Mouse (Mus musculus): ENCODE results near the gene Cyp4x1.
A peak's percentile ranks its signal among the peaks of the same experiment; 100 is the strongest.
"Not testable (repeated sequence)": the region's sequence is repeated elsewhere in the genome, so short reads cannot be mapped to it uniquely, and the experiment has no call there.

Gene Cyp4x1

GRCm38 (mm10) chr4:115133621-115134295 lies at the start of gene Cyp4x1:
Cyp4x1 (minus strand) TSS chr4:115134281.
- DNase-seq, result peak; percentile 78

DNA sequence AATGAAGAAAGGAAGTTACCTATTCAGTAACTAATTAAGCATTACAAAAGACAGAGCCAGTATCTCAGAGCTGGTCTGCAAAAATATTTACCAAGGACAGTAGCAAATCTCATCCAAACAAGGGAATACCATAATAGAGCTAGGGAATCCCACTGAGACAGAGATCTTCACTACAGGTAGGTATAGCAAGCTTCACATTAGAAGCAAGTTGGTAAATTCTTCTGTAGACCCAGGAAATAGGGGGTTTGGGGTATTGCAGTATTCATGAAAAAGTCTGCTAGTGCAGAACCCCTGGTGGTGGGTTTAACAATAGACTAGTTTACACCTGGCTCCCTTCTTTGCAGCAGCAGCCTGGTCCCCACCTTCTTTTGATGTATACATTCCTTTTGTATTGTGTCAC lies 42.1 kb upstream of the Cyp4x1 start:
- not testable (repeated sequence) for DNase-seq

- no peak for DNase-seq
These were observed 40.7 kb upstream of the Cyp4x1 start for GRCm38 (mm10) chr4:115174694-115175353.

DNA sequence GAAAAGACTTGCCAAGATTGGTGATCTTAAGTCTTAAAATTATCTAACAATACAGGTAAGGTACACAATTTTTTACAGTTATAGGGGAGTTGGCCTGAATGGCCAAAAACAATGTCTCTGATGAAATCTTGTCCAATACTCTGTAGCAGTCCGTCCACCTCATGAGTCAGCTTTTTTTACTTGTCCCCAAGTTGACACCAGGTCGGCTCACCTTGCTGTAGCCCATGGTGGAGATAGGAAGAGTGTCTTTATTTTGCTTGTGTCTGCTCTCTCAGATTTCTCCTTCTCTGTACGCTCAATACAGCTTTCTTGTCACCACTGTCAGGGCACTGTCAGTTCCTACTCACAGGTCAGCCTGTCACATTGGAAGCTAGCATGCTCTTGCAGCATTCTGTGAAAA lies 24.9 kb upstream of the Cyp4x1 start:
- DNase-seq, result not testable (repeated sequence)

GRCm38 (mm10) chr4:115154723-115155122 lies 20.6 kb upstream of the Cyp4x1 start:
- peak; percentile 5 to 11 for DNase-seq

DNA sequence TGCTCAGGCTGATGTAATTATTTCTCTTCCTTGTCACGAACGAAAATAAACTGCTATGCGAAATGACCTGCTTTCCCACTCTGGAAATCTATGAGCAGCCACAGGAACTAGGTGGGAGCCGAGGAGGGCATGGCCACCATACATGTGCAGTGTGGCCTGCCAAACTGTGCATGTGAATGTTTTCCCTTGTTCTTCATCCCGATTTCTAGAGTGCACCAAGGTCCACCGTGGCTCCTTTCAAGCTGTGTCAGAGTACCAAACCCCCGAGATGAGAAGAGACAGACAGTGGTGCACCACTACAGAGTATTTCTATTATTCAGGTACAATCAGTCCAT lies 182 bp upstream of the Cyp4x1 start:
- DNase-seq, result peak; percentile 10 to 35

- peak in 1 of 2 experiments; percentile 7 for DNase-seq
These were observed 996 bp downstream of the Cyp4x1 start for GRCm38 (mm10) chr4:115133085-115133484.

GRCm38 (mm10) chr4:115124713-115125112 lies 9.4 kb downstream of the Cyp4x1 start:
- DNase-seq, result no peak

- DNase-seq, result no peak
These were observed 10.6 kb downstream of the Cyp4x1 start for GRCm38 (mm10) chr4:115123507-115123906.

DNA sequence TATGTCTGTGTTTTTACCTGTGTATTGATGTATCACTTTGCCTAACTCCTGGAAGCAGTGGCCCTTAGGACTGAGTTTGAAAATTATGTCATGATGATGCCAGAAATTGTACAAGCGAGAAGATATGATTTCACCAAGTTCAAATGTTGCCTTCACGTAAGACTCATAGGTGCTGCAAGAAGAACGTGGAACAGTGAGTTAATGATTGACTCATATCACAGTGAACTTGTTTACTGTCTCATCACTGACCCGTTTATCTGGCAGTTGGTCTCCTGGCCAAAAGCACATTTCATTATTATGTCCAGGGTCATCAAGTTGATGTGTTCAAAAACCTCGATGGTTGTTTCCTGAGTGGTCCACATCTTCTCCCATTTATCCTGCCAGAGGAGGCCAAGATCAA lies 12.5 kb downstream of the Cyp4x1 start:
- DNase-seq, result no peak

DNA sequence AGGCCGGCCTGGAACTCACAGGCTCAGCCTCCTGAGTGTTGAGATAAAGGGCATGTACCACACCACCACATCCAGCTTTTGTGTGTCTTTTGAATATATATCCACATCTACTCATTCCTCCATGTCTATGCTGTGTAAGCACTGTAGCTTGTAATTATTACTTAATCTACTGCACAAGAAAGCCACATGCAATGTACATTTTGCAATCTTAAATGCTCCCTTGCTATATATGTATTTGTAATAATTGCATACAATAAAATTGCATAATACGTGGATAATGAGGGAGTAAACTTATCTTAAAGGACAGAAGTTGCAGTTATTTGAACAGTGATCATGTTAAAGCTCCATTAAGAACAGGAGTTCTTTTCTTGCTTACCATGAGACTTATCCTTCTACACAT lies 12.9 kb downstream of the Cyp4x1 start:
- no peak for DNase-seq

DNA sequence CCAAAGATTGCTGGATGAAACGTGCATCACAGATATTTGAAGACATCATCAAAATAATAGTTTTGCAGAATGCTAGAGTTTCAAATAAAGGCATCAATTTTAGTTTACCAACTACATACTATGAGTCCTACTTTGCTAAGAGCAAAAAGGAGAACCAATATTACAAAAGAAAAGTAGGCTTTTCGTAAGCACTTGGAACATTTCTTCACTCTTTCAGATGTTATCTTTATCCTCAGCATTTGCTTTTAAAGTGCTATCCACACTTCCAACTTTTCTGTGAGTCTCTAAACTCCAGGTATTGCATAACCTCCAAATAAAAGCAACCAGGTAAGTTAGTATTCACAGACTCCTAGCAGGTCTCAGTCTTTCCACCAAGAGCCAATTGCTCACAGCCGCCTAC lies 14.4 kb downstream of the Cyp4x1 start:
- no peak for DNase-seq

DNA sequence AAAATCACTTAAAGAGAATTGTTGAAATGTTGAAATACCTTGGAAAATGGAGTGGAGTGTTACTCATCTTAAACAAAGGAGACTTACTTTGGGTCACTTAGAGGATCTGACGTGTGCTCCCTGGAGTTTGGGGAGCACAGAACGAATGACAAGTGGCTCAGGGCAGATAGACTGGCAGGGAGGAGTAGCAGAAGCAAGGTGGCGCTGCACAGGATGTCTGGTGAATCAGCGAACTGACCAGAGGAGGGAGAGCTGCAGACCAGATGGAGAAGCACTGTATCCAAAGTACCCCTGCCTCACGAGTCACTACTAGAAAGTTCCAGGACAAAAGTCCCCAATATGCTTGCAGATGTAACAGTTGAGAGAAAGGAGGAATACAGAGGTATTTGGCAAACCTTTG lies 20.8 kb downstream of the Cyp4x1 start:
- no peak for DNase-seq

- DNase-seq, result no peak
These were observed 22.9 kb downstream of the Cyp4x1 start for GRCm38 (mm10) chr4:115111167-115111566.

GRCm38 (mm10) chr4:115103510-115103909 lies 30.6 kb downstream of the Cyp4x1 start:
- DNase-seq, result no peak

- DNase-seq, result peak; percentile 58 to 60
These were observed 32.4 kb downstream of the Cyp4x1 start for GRCm38 (mm10) chr4:115101682-115102081.

- DNase-seq, result peak; percentile 15 to 20
These were observed 37.0 kb downstream of the Cyp4x1 start for GRCm38 (mm10) chr4:115097146-115097496.

- no peak for DNase-seq
These were observed 37.5 kb downstream of the Cyp4x1 start for GRCm38 (mm10) chr4:115096435-115097145.

DNA sequence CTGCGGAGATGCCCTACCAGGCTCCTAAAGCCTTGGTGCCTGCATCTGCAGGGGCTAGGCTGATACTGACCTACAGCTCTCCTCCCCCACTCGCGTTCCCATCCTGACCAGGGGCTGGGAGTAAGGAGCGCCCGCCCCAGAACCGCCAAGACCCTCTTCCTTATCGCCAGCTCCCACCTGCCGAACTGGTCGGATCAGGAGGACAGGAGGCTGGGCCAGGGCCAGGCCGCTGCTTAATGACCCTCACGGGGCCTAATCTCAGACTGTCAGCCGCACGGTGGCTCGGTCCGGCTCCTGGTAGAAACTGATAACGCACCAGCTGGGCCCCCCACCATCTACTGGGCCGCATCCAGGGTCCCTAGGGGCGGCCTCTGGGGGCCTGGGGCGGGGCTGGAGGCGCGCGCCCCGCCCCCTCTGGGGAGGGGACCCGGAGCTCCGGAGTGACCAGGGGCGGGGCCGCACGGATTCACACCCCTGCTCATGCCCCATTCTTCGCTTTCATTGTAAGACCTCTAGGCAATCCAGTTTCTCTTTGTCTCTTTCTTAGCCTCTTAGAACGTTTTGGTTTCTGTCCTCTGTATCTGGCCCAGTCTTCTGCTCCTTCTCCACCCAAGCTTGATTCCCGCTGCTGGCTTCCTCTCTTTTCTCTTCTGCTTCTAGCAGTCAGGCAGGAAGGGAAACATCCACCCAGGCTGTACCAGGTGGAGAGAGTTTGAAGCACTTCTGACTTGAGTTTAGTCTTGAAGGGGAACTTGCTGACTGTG lies 38.2 kb downstream of the Cyp4x1 start:
- DNase-seq, result peak in 1 of 2 experiments; percentile 4

GRCm38 (mm10) chr4:115094056-115094455 lies 40.0 kb downstream of the Cyp4x1 start:
- no peak for DNase-seq

GRCm38 (mm10) chr4:115093331-115093864 lies 40.7 kb downstream of the Cyp4x1 start:
- DNase-seq, result no peak

- no peak for DNase-seq
These were observed 42.3 kb downstream of the Cyp4x1 start for GRCm38 (mm10) chr4:115091806-115092205.

DNA sequence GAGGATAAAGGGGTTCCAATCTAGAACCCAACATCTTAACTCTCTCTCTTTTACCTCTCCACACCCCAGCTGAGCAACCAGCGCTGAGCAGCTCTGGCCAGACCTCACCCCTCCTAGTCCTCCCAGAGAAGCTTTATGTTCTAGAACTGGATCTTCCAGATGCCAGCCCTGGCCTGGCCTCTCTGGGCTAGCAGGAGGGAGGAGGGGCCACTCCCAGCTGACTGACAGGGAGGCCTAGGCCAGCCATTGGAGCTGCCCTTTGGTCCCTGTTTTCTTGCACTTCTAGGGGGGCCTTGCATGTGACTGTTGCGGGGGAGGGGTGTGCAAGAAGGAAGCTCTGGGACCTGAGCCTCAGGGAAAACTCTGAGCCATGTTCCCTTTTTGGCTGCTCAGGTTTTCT lies 43.5 kb downstream of the Cyp4x1 start:
- DNase-seq, result no peak
